Mouse (Mus musculus) midbrain, embryonic 11.5 days (tissue): ENCODE data around the gene Rftn2. TPM values are rescaled to one million over a fixed set of nuclear protein-coding genes. Genes with fewer than 3 reads are reported as not detected.
A peak's percentile ranks its signal among the peaks of the same experiment; 100 is the strongest.

Source experiments
- ATAC-seq: fragments of 200-750 bp; cut with Nextera tagmentation; 2 replicates; pipeline ENCODE4 v1.8.0; 2017; ENCODE audit warnings: moderate TSS enrichment, moderate library complexity; ENCODE audit not compliant: low FRiP score
- DNase-seq: peaks from one replicate; pipeline ENCODE4 v3.0.0; 2015; ENCODE audit warnings: low spot score; ENCODE audit errors: missing footprints
- H3K27ac ChIP-seq: fragments of 300-500 bp; sonication (generic); 2 replicates; pipeline ENCODE4 v1.5.1; 2014; ENCODE audit warnings: low read depth, low read length
- H3K27me3 ChIP-seq: fragments of 300-500 bp; sonication (generic); 2 replicates; pipeline ENCODE4 v1.6.1; 2014; ENCODE audit warnings: mild to moderate bottlenecking, low read length, moderate library complexity, mixed read lengths; ENCODE audit not compliant: control insufficient read depth, insufficient read depth
- H3K36me3 ChIP-seq: fragments of 300-500 bp; sonication (generic); 2 replicates; pipeline ENCODE4 v1.6.1; 2014; ENCODE audit warnings: mild to moderate bottlenecking, low read length, moderate library complexity, mixed read lengths; ENCODE audit not compliant: control insufficient read depth, insufficient read depth
- H3K4me1 ChIP-seq: fragments of 300-500 bp; sonication (generic); 2 replicates; pipeline ENCODE4 v1.6.1; 2014; ENCODE audit warnings: low read length; ENCODE audit not compliant: control insufficient read depth, insufficient read depth
- H3K4me2 ChIP-seq: fragments of 300-500 bp; sonication (generic); 2 replicates; pipeline ENCODE4 v1.6.1; 2014; ENCODE audit warnings: mild to moderate bottlenecking, moderate library complexity
- H3K4me3 ChIP-seq: fragments of 300-500 bp; sonication (generic); 2 replicates; pipeline ENCODE4 v1.5.1; 2014; ENCODE audit warnings: low read depth, low read length
- H3K9ac ChIP-seq: fragments of 300-500 bp; sonication (generic); 2 replicates; pipeline ENCODE4 v1.6.1; 2014; ENCODE audit warnings: low read length
- H3K9me3 ChIP-seq: fragments of 300-500 bp; sonication (generic); 2 replicates; pipeline ENCODE4 v1.6.1; 2016; ENCODE audit warnings: low read length; ENCODE audit not compliant: control insufficient read depth
- WGBS: fragments of 180-500 bp; shearing (Covaris S2); extraction: QIAGEN DNeasy Blood & Tissue Kit; methylation state at CpG from one replicate; pipeline ENCODE4 v1.1.7; 2014; 5-methylcytosine and 5-hydroxymethylcytosine counted together
- polyA plus RNA-seq: library from polyadenylated mRNA; unstranded; fragments of >200 nt; fragmentation: Nextera tagmentation; extraction: Ambion mirVana; gene quantifications from 2 replicates; pipeline ENCODE4 v1.2.1, GENCODE M21; 2014

Rftn2 gene
- polyA plus RNA-seq, 1 experiment from 2014 or later: 7.3 TPM

GRCm38 (mm10) chr1:55201850-55202752, 24.5 kb downstream of the Rftn2 start:
- Histone ChIP-seq H3K36me3 (no peaks in the 10 kb centered on the region), H3K4me1 (peaks cover 8% of the 10 kb centered on the region; the same call in 1 of the 2 replicates), H3K27ac (no peak overlapping the region), H3K9ac (no peak overlapping the region), H3K4me2 (no peak overlapping the region), H3K27me3 (peaks cover 2% of the 10 kb centered on the region; the same call in 1 of the 2 replicates), H3K4me3 (no peak overlapping the region), H3K9me3 (no peaks in the 10 kb centered on the region)
- ATAC-seq (no peak), DNase-seq (no peak)
- WGBS: 73% methylated on average over 18 of the region's 18 CpGs

- H3K9ac ChIP-seq: no peak overlapping the region
- H3K4me3 ChIP-seq: no peak overlapping the region
- no peak overlapping the region for H3K4me2 ChIP-seq
- H3K36me3 ChIP-seq: no peaks in the 10 kb centered on the region
- H3K27ac ChIP-seq: no peak overlapping the region
- DNase-seq: peak; percentile 84
- peaks cover 22% of the 10 kb centered on the region for H3K4me1 ChIP-seq
- H3K9me3 ChIP-seq: no peaks in the 10 kb centered on the region
- 7% methylated on average over 3 of the region's 3 CpGs for WGBS
- no peak for ATAC-seq
- H3K27me3 ChIP-seq: peaks cover 2% of the 10 kb centered on the region; the same call in 1 of the 2 replicates
Observed at GRCm38 (mm10) chr1:55198719-55199118, 27.9 kb downstream of the Rftn2 start.

GRCm38 (mm10) chr1:55196327-55197003, 30.1 kb downstream of the Rftn2 start:
- H3K9ac ChIP-seq: no peak overlapping the region
- H3K27me3 ChIP-seq: peaks cover 2% of the 10 kb centered on the region; the same call in 1 of the 2 replicates
- DNase-seq: no peak
- no peak overlapping the region for H3K27ac ChIP-seq
- H3K36me3 ChIP-seq: no peaks in the 10 kb centered on the region
- WGBS: 39% methylated on average over 6 of the region's 6 CpGs
- H3K4me2 ChIP-seq: no peak overlapping the region
- H3K4me3 ChIP-seq: no peak overlapping the region
- peaks cover 25% of the 10 kb centered on the region for H3K4me1 ChIP-seq
- no peak for ATAC-seq
- no peaks in the 10 kb centered on the region for H3K9me3 ChIP-seq

- no peak for ATAC-seq
- 54% methylated on average over 4 of the region's 4 CpGs for WGBS
- no peaks in the 10 kb centered on the region for H3K9me3 ChIP-seq
- H3K4me1 ChIP-seq: peaks cover 25% of the 10 kb centered on the region
- no peak overlapping the region for H3K27ac ChIP-seq
- no peaks in the 10 kb centered on the region for H3K36me3 ChIP-seq
- no peak overlapping the region for H3K9ac ChIP-seq
- DNase-seq: no peak
- H3K4me3 ChIP-seq: no peak overlapping the region
- H3K27me3 ChIP-seq: peaks cover 2% of the 10 kb centered on the region; the same call in 1 of the 2 replicates
- no peak overlapping the region; the same call in 1 of the 2 replicates for H3K4me2 ChIP-seq
Observed at GRCm38 (mm10) chr1:55195021-55195420, 31.6 kb downstream of the Rftn2 start.

- no peak overlapping the region for H3K27ac ChIP-seq
- DNase-seq: peak; percentile 94
- no peaks in the 10 kb centered on the region; the same call in 1 of the 2 replicates for H3K27me3 ChIP-seq
Observed at GRCm38 (mm10) chr1:55194064-55194915, 32.3 kb downstream of the Rftn2 start.

GRCm38 (mm10) chr1:55193316-55193715, 33.3 kb downstream of the Rftn2 start:
- WGBS: 51% methylated on average over 2 of the region's 2 CpGs
- Histone ChIP-seq H3K4me1 (peaks cover 20% of the 10 kb centered on the region), H3K9ac (no peak overlapping the region), H3K9me3 (no peaks in the 10 kb centered on the region), H3K36me3 (no peaks in the 10 kb centered on the region), H3K27ac (no peak overlapping the region), H3K4me2 (no peak overlapping the region), H3K4me3 (no peak overlapping the region), H3K27me3 (no peaks in the 10 kb centered on the region; the same call in 1 of the 2 replicates)
- ATAC-seq (0 out of 2 replicates have a peak, but pooled peaks have one; percentile 26), DNase-seq (no peak)

More at GRCm38 (mm10) chr1:55194064-55194915, 32.3 kb downstream of the Rftn2 start:
- Histone ChIP-seq H3K9ac (0 out of 2 replicates have a peak overlapping the region, but pooled peaks have one; percentile 20), H3K9me3 (no peaks in the 10 kb centered on the region), H3K4me3 (no peak overlapping the region), H3K4me2 (peak overlapping the region; percentile 25; the same call in 1 of the 2 replicates), H3K36me3 (no peaks in the 10 kb centered on the region), H3K4me1 (peaks cover 25% of the 10 kb centered on the region)
- 20% methylated on average over 19 of the region's 19 CpGs for WGBS
- peak; percentile 55 for ATAC-seq

GRCm38 (mm10) chr1:55192824-55193223, 33.8 kb downstream of the Rftn2 start:
- DNase-seq: no peak
- no peak overlapping the region for H3K27ac ChIP-seq
- H3K36me3 ChIP-seq: no peaks in the 10 kb centered on the region
- no peaks in the 10 kb centered on the region; the same call in 1 of the 2 replicates for H3K27me3 ChIP-seq
- no peak for ATAC-seq
- H3K4me1 ChIP-seq: peaks cover 20% of the 10 kb centered on the region
- H3K9me3 ChIP-seq: no peaks in the 10 kb centered on the region
- no peak overlapping the region for H3K9ac ChIP-seq
- WGBS: 56% methylated on average over 3 of the region's 3 CpGs
- no peak overlapping the region for H3K4me3 ChIP-seq
- no peak overlapping the region for H3K4me2 ChIP-seq

GRCm38 (mm10) chr1:55192015-55192414, 34.6 kb downstream of the Rftn2 start:
- 7% methylated on average over 8 of the region's 8 CpGs for WGBS
- Histone ChIP-seq H3K9me3 (no peaks in the 10 kb centered on the region), H3K27me3 (no peaks in the 10 kb centered on the region; the same call in 1 of the 2 replicates), H3K27ac (peak overlapping the region; percentile 20; the same call in 1 of the 2 replicates), H3K4me1 (peaks cover 20% of the 10 kb centered on the region), H3K4me2 (peak overlapping the region; percentile 51), H3K9ac (peak overlapping the region; percentile 48; the same call in 1 of the 2 replicates), H3K4me3 (peak overlapping the region; percentile 30), H3K36me3 (no peaks in the 10 kb centered on the region)
- DNase-seq (peak; percentile 90), ATAC-seq (peak; percentile 62)
